Mouse (Mus musculus) G1E (cell line): ENCODE results near the gene Olfr1513.
"Not testable (repeated sequence)": the region's sequence is repeated elsewhere in the genome, so short reads cannot be mapped to it uniquely, and the experiment has no call there.

ENCODE experiments used
- CTCF ChIP-seq: IDR thresholded peaks from 2 replicates; pipeline ENCODE4 v1.5.1; 2012; ENCODE audit warnings: low read depth, low read length, inconsistent platforms, mixed read lengths
- GATA1 ChIP-seq: IDR thresholded peaks from 2 replicates; pipeline ENCODE4 v1.6.1; 2012; ENCODE audit warnings: borderline replicate concordance, low read length, inconsistent platforms, mixed read lengths
- POLR2AphosphoS5 ChIP-seq: IDR thresholded peaks from 2 replicates; pipeline ENCODE4 v1.6.1; 2012; ENCODE audit warnings: low read depth, low read length, inconsistent platforms; ENCODE audit not compliant: insufficient replicate concordance
- TAL1 ChIP-seq: conservative IDR thresholded peaks from 2 replicates; pipeline ENCODE4 v1.6.1; 2012; ENCODE audit warnings: low read depth, low read length, inconsistent platforms, mixed read lengths

- not testable (repeated sequence) for TF ChIP-seq GATA1, TAL1, CTCF, POLR2AphosphoS5
Measured at GRCm38 (mm10) chr14:52310343-52310742, 45.9 kb downstream of the Olfr1513 start.
